Mouse (Mus musculus) heart, adult 8-10 months (tissue): ENCODE data around the gene Cd83. TPM values are rescaled to one million over a fixed set of nuclear protein-coding genes. Genes with fewer than 3 reads are reported as not detected.
A peak's percentile ranks its signal among the peaks of the same experiment; 100 is the strongest.

Experiments
- DNase-seq: peaks from one replicate; pipeline ENCODE4 v3.0.0; 2022; ENCODE audit warnings: low spot score
- total RNA-seq, 4 experiments: library from RNA; stranded (reverse); gene quantifications; 2 replicates each; pipeline ENCODE4 v1.2.4; 2022

Cd83 gene
- total RNA-seq, 4 experiments from 2014 or later, result 1.9 to 2.5 (median 2.2) TPM

- no peak for DNase-seq
Measured at GRCm38 (mm10) chr13:43774605-43775426, 9.8 kb upstream of the Cd83 start.

GRCm38 (mm10) chr13:43775427-43775733, 9.2 kb upstream of the Cd83 start:
- DNase-seq, result no peak

DNA sequence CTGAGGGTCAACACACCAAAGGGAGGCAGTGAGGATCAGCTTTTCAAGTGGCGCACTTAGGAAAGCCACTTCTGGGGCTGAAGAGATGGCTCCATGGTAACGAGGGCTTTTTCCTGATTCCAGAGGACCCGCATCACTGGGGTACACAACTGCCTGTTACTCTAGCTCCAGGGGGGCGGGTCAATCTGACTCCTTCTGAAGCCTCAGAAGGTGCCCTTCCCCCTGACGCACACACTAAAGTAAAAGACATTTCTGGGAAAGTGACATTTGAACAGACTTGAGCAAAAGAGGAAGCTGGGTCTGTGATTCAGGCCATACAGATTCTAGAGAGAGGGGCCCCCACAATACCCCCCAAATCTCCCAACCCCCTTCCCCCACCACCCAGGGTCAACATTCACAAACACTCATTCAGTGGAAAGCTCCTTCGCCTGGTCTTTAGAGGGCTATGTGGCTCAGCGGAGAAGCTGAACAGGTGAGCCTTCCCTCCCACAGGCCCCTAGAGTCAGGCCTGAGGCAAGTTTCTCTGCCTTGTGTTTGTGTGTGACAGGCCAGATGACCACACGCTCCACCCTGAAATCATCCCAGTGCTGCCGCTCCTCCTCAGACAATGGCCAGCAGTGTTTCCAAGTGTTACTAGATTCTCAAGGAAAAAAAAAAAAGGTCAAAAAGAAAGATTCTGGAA, 7.1 kb upstream of the Cd83 start:
- DNase-seq, result no peak

DNA sequence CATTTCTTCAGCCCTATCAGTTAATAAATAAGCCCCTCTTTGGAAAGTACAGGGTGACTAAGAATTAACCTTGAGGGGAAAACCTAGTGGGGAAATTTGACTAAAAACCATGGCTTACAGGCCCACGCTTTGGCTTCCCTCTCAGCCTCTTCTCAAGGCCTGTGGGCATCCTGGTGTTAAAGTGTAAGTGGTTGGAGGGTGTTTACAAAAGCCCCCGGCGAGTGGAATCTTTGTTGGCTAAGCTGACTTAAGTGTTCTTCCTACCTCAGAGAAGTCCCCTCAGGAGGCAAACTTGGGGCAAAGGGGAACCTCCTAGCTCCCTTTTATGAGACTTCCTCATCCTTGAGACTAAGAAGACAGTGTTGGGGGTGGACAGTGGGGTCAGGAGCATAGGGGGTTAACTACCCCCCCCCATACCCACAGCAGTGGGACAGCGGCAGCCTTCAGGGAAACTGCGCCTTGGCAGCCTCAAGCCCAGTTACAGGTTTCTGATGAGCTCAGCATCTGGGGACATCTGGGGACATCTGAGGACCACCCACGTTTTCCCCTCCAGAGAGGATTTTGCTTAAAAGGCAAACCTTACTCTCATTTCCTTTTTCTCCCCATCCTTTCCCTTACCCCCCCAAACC, 6.4 kb upstream of the Cd83 start:
- no peak for DNase-seq

GRCm38 (mm10) chr13:43778971-43779370, 5.6 kb upstream of the Cd83 start:
- DNase-seq, result no peak

DNA sequence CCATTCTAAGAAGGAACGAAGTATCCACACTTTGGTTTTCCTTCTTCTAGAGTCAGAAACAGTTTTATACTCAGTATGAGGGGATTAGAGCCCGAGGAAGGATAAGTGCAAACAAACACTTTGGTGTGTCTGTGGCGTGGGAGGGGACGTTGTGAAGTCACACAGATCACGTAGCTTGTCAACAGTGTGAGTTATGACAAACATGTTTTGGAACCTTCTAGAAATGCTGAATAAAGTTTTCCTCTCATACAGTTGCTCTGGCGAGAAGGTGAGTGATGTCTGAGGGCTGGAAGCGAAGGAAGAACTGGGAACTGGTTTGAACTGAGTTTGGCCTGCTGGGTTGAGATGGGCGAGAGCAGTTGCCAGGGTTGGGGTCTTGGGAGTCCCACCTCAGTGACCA, 4.5 kb upstream of the Cd83 start:
- no peak for DNase-seq

DNA sequence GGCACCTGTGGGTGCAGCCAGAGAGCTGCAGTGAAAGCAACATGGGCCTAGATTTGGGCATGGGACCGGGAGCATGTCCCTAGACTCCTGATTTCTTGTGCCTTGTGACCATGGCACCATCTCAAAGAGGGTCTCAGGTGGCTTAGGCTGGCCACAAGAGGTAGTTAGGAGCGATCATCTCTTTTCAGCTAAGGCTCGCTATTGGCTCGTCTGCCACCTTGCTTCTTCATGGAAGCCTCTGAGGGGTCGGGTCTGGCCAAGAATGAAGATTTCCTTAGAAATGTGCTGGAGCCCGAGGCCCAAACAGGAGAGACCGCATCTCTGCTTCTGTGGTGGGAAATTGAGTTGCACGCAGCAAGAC, 1.1 kb downstream of the Cd83 start:
- no peak for DNase-seq

DNA sequence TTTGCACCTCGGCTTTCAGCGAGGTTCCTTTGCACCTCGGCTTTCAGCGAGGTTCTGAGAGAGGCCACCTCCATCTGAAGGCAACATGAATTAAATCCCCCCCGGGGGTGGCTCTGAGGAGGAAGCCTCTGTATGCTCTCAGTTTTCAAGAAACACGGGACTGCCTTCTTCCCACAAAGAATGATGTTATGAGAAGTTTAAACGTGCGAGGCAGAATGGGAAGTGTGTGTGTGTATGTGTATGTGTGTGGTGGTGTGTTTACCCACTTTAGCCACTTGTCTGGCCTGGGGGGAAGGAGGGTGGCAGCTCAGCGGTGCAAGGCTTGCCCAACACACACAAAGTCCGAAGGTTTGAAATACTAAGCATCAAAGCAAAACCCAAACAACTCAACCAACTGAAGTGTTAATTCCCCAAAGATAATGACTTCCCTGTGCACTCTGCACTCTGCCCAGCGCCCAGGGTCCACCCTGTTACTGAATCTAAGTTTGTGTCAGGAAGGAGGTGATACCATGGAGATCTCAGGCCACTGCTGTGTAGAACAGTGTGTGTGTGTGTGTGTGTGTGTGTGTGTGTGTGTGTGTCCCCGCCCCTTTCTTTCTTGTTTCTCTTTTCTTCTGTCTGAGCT, 1.7 kb downstream of the Cd83 start:
- no peak for DNase-seq

- DNase-seq, result no peak
Measured at GRCm38 (mm10) chr13:43787262-43787661, 2.7 kb downstream of the Cd83 start.

- DNase-seq, result no peak
Measured at GRCm38 (mm10) chr13:43788071-43788470, 3.5 kb downstream of the Cd83 start.

DNA sequence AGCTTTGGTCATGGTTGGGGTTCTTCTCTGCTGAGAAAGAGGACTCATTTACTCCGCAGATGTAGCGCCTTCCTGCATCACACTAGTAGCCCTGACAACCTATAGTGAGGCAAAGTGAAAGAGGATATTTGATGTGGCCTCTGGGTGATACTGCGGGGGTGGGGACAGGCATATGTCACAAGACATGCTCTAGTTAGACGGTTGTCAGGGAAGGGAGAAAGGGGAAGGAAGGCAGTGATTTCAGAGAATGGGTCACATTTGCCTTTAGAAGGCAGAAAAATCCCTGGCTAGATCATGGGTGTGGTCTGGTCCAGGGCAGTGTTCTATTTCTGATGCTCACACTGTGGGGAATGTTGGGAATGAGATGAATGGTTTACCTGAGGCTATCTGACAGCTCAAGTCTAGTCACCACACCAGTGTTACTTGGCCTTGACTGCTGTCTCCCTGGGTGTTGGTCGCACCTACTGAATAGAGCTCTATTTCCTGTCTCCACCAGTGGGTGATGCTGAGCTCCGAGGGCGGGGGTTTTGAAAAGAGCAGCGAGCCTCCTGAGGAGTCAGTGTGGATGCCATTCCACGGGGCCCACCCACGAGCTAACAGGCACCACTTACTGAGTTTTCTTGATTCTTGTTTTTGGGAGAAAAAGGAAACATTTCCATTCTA, 4.5 kb downstream of the Cd83 start:
- DNase-seq, result no peak

DNA sequence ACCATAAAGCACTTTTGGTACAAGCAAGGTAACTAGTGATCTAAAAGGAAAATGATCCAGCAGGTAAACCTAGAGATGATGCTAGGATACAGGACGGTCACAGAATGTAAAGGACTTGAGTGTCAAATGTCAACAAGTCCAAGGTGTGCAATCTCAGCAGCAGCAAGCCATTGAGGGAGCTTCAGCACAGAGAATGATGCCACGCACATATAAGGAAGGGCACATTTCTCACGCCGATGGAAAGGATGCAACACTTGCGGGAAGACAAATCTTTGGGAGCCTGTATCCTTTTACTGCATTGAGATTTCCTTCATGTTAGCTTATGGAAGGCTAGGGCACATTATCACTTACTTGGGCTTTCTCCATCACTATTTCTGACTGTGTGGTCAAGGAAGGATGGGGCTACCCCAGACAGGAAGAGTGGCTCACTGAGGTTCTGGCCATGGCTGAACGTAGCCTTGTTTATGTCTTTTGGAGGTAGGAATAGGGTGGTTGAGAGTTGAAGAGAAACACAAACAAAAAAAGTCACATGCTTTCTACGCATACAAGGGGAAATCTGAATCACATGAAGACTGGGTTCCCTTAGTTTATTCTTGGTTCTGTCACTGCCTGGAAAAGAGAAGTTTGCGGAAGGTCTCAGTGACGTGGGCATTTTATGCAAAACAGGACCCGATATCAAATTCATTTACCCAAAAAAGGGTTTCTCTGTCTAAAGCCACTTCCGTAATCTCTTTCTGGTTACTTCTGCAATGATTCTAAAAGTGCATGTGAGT, 5.8 kb downstream of the Cd83 start:
- no peak for DNase-seq

DNA sequence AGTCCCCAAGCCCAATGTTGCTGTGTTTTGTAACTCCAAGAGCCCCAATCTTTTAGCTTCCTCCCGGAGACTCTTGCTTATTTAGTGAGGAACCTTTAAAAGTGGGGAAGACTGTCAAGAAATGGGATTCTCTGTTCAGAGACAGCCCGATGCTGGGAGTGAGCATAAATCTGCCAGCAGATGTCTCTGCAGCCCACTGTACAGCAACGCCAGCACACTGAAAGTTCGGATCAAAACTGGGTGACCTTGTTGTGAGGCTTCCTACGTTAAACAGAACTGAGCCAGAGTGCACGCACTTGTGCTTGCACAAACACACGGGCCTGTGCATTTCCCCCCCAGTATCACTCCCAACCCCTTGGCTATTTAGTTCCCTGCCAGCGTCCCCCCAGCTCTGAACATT, 10.8 kb downstream of the Cd83 start:
- no peak for DNase-seq

DNA sequence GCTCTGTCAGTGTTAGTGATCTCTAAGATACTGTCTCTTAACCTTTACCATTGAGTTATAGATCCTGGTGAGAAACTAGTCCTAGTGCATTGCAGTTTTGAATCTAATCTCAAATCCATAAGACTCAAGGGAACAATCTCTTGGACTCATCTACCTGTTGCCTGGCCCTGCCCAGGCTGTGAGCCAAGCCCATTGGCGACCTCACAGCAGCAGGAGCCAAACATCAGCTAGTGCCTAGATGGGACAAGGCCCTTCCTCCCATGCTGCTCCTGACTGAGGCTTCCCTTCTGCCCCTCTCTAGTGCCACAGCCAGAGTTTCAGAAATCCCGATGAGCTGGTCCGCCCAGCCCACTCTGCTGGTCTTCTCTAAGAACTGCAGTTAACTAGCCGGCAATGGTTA, 14.1 kb downstream of the Cd83 start:
- no peak for DNase-seq

GRCm38 (mm10) chr13:43800136-43800535, 15.6 kb downstream of the Cd83 start:
- no peak for DNase-seq

GRCm38 (mm10) chr13:43801961-43802360, 17.4 kb downstream of the Cd83 start:
- peak; percentile 36 for DNase-seq

- DNase-seq, result no peak
Measured at GRCm38 (mm10) chr13:43802361-43803137, 18.0 kb downstream of the Cd83 start.

DNA sequence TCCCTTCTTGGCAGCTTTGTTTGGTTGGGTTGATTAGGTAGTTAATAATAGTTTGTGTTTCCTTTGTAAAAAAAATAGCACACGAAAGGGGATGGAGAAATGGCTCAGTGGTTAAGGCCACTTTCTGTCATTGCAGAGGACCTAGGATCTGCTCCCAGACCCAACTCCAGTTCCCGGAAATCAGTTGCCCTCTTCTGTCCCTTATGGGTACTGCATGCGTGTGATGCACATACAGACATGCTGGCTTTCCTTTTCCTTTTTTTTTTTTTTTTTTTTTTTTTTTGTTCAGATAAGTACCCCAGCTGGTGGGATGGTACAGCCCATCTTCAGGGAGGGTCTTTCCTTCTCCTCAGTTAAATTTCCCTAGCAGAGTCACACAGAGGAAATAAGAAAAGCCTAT, 20.1 kb downstream of the Cd83 start:
- DNase-seq, result no peak

- DNase-seq, result no peak
Measured at GRCm38 (mm10) chr13:43805159-43805758, 20.7 kb downstream of the Cd83 start.
